Mouse (Mus musculus): ENCODE results near the gene Gm9945.

Gene Gm9945

DNA sequence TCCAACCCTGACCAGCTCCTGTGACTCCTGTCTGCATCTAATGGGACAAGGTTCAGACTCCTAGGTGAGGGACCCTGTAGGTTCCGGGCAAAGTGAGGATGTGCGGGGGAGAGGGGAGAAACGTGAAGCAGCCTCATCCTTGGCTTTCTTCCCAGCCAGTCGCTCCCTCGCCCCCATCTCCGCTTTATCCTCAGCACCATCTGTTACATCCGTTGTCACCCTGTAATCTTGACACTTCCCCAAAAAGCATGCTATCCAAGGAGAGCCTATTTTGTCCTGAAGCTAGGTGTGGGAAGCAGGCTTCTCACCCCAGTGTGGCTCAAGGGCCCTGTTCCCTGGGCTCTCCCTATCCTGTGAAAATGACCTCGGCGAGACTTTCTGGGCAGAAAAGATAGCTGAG is 43.0 kb downstream of the Gm9945 start:
- no peak for DNase-seq (ENCODE audit: low spot score)

GRCm38 (mm10) chr11:53523545-53524405 is 43.8 kb downstream of the Gm9945 start:
- DNase-seq (ENCODE audit: low spot score), result no peak

DNA sequence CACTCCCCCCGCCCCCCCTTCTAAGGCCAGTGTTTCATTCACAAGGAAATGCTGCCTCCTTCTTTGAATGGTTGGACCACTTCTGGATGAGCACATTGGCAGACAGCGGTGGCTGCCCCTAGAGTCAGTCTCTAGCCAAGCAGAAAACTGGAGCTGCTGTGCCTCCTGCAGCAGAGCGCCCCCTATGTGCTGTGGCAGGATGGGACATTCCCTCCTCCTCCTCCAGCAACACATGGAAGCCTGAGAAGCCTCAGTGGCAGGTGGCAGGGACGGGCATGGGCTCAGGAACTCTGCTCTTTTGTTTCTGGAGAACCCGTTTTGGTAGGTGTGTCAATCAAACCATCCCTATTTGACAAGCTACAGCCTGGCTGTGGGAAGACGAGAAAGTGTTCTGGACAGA is 44.9 kb downstream of the Gm9945 start:
- no peak for DNase-seq (ENCODE audit: low spot score)

DNA sequence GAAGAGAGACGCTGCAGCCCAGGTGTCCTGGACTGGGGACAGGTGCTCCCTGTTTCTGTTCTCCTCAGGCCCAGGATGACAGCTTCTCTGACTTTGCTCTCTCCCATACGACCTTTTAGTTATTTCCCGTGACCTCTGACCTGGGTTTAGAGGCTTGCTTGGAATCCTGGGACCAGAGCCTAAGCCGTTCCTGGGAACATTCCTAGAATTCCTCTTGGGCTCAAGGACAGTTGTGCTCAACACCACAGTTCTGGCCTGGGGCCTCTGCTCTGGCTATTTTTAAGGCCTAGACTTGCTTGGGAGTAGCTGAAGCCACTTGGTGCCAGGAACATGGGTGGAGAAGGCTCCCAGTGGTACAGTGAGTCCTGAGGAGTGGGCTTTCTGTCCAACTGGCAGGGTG is 45.5 kb downstream of the Gm9945 start:
- peak; percentile 76 for DNase-seq (ENCODE audit: low spot score)

GRCm38 (mm10) chr11:53528397-53529252 is 48.7 kb downstream of the Gm9945 start:
- DNase-seq (ENCODE audit: low spot score), result no peak

- no peak for DNase-seq (ENCODE audit: low spot score)
Observed at GRCm38 (mm10) chr11:53529253-53529557, 49.2 kb downstream of the Gm9945 start.

GRCm38 (mm10) chr11:53530001-53530400 is 50.0 kb downstream of the Gm9945 start:
- no peak for DNase-seq (ENCODE audit: low spot score)
